Mouse (Mus musculus) cerebellum, adult 9-10 months (tissue): ENCODE data around the gene Cpvl.

Source experiments
- DNase-seq: peaks from one replicate; pipeline ENCODE4 v3.0.0; 2022

Cpvl gene

GRCm38 (mm10) chr6:53926197-53926596 is 52.3 kb downstream of the Cpvl start:
- no peak for DNase-seq

- no peak for DNase-seq
Observed at GRCm38 (mm10) chr6:53925192-53925591, 53.3 kb downstream of the Cpvl start.

GRCm38 (mm10) chr6:53920041-53920440 is 58.4 kb downstream of the Cpvl start:
- DNase-seq = no peak

- no peak for DNase-seq
Observed at GRCm38 (mm10) chr6:53917026-53917558, 61.4 kb downstream of the Cpvl start.

GRCm38 (mm10) chr6:53915347-53915746 is 63.1 kb downstream of the Cpvl start:
- no peak for DNase-seq

GRCm38 (mm10) chr6:53913151-53913550 is 65.3 kb downstream of the Cpvl start:
- DNase-seq = no peak

GRCm38 (mm10) chr6:53912112-53912782 is 66.2 kb downstream of the Cpvl start:
- DNase-seq = no peak

- DNase-seq = no peak
Observed at GRCm38 (mm10) chr6:53909986-53910385, 68.5 kb downstream of the Cpvl start.

GRCm38 (mm10) chr6:53909446-53909845 is 69.0 kb downstream of the Cpvl start:
- no peak for DNase-seq

GRCm38 (mm10) chr6:53906871-53907270 is 71.6 kb downstream of the Cpvl start:
- DNase-seq = no peak

GRCm38 (mm10) chr6:53906051-53906462 is 72.4 kb downstream of the Cpvl start:
- DNase-seq = no peak

- DNase-seq = no peak
Observed at GRCm38 (mm10) chr6:53905576-53905975, 72.9 kb downstream of the Cpvl start.

- no peak for DNase-seq
Observed at GRCm38 (mm10) chr6:53904703-53905395, 73.6 kb downstream of the Cpvl start.

- no peak for DNase-seq
Observed at GRCm38 (mm10) chr6:53904186-53904585, 74.3 kb downstream of the Cpvl start.

- no peak for DNase-seq
Observed at GRCm38 (mm10) chr6:53901741-53902140, 76.7 kb downstream of the Cpvl start.

GRCm38 (mm10) chr6:53897872-53898464 is 80.5 kb downstream of the Cpvl start:
- no peak for DNase-seq

- DNase-seq = no peak
Observed at GRCm38 (mm10) chr6:53897126-53897525, 81.3 kb downstream of the Cpvl start.

GRCm38 (mm10) chr6:53893731-53894130 is 84.7 kb downstream of the Cpvl start:
- DNase-seq = no peak

GRCm38 (mm10) chr6:53891109-53891508 is 87.4 kb downstream of the Cpvl start:
- DNase-seq = no peak

- peak; percentile 26 for DNase-seq
Observed at GRCm38 (mm10) chr6:53884931-53885330, 93.5 kb downstream of the Cpvl start.

- no peak for DNase-seq
Observed at GRCm38 (mm10) chr6:53884496-53884895, 94.0 kb downstream of the Cpvl start.

GRCm38 (mm10) chr6:53883405-53883804 is 95.1 kb downstream of the Cpvl start:
- no peak for DNase-seq

- DNase-seq = no peak
Observed at GRCm38 (mm10) chr6:53881623-53882022, 96.8 kb downstream of the Cpvl start.

GRCm38 (mm10) chr6:53881235-53881606 is 97.2 kb downstream of the Cpvl start:
- DNase-seq = no peak
